28 mouse cellular contexts compared by ENCODE assay signal in the genomic region with DNA sequence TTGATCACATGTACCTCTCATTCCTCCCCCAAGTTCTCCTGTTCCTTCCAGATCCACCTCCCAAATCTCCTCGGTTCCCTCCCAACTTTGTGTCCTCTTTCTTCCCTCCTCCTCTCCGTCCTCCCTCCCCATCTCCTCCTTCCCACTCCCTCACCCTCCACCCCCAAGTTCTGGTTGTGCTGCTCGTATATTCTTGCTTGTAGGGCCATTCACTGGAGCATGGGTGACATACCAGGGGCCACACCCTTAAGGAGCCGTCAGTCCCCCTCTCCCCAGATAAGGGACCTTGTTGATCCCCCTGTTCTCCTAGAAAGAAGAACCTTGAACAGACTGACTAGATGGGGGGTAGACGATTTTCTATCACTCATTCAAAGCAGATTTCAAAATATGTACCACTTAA. TPM values are rescaled to one million over a fixed set of nuclear protein-coding genes. Genes with fewer than 3 reads are reported as not detected.
"Had no signal": no experiment of that assay in that cellular context is flagged by ENCODE, and none has a peak within 500 bp of the region (broad histone marks: within the 10 kb centered on the region; RNA-seq: fewer than 3 reads in every experiment).

No protein-coding gene starts in this region.

- H3K4me3 ChIP-seq: embryonic facial prominence, embryonic 10.5 days; embryonic facial prominence, embryonic 12.5 days; embryonic facial prominence, embryonic 13.5 days; embryonic facial prominence, embryonic 15.5 days; erythroblast, embryonic 14.5 days; forebrain, embryonic 10.5 days; forebrain, embryonic 12.5 days; forebrain, embryonic 13.5 days; forebrain, embryonic 15.5 days; gastrocnemius, adult 2 months; heart, adult 2 months had no signal

- H3K27ac ChIP-seq: embryonic facial prominence, embryonic 10.5 days; embryonic facial prominence, embryonic 12.5 days; embryonic facial prominence, embryonic 13.5 days; embryonic facial prominence, embryonic 15.5 days; forebrain, embryonic 10.5 days; forebrain, embryonic 12.5 days; forebrain, embryonic 13.5 days; forebrain, embryonic 15.5 days; gastrocnemius, adult 2 months; heart, adult 2 months had no signal

- H3K9ac ChIP-seq: embryonic facial prominence, embryonic 12.5 days; embryonic facial prominence, embryonic 13.5 days; embryonic facial prominence, embryonic 15.5 days; forebrain, embryonic 12.5 days; forebrain, embryonic 13.5 days; forebrain, embryonic 15.5 days; forebrain, postnatal 0 days had no signal

- H3K9me3 ChIP-seq: embryonic facial prominence, embryonic 10.5 days; embryonic facial prominence, embryonic 12.5 days; embryonic facial prominence, embryonic 13.5 days; embryonic facial prominence, embryonic 15.5 days; forebrain, embryonic 10.5 days; forebrain, embryonic 12.5 days; forebrain, embryonic 13.5 days; forebrain, embryonic 15.5 days had no signal

- H3K4me1 ChIP-seq: embryonic facial prominence, embryonic 15.5 days had no signal

- ATAC-seq: forebrain, embryonic 13.5 days; forebrain, embryonic 14.5 days; forebrain, embryonic 15.5 days; forebrain, embryonic 16.5 days; forebrain, postnatal 0 days had no signal

- H3K4me2 ChIP-seq: embryonic facial prominence, embryonic 12.5 days; embryonic facial prominence, embryonic 13.5 days; embryonic facial prominence, embryonic 15.5 days; forebrain, embryonic 12.5 days; forebrain, embryonic 13.5 days; forebrain, embryonic 15.5 days had no signal

- H3K27me3 ChIP-seq: embryonic facial prominence, embryonic 12.5 days; embryonic facial prominence, embryonic 13.5 days; embryonic facial prominence, embryonic 15.5 days; forebrain, embryonic 12.5 days; forebrain, embryonic 13.5 days; forebrain, embryonic 15.5 days had no signal

- DNase-seq: cerebellum, adult 2 months; cerebellum, adult 8-10 months; cerebellum, adult 9-10 months; cerebellum, adult 9-11 months; cerebellum, postnatal 10 days; cerebellum, postnatal 14 days; cerebellum, postnatal 25 days; cerebellum, postnatal 36 days; embryo, embryonic 11 days; forebrain, postnatal 0 days; gastrocnemius, adult 2 months; gastrocnemius, postnatal 10 days; gastrocnemius, postnatal 14 days; gastrocnemius, postnatal 25 days; gastrocnemius, postnatal 36 days; heart, adult 18-20 months; heart, adult 2 months had no signal

RNA-seq across cellular contexts. Expression of gene Nsun6, which starts 12.2 kb away (rescaled TPM):
- polyA plus RNA-seq: erythroblast, embryonic 14.5 days had no signal
